Mouse (Mus musculus): ENCODE results near the gene Fgb. TPM values are rescaled to one million over a fixed set of nuclear protein-coding genes. Genes with fewer than 3 reads are reported as not detected.
A peak's percentile ranks its signal among the peaks of the same experiment; 100 is the strongest.

The Fgb gene
- polyA plus RNA-seq, 1 experiment, result 0.03 TPM

- WGBS, result 85% methylated on average over 3 of the region's 3 CpGs
- Histone ChIP-seq H3K27ac (ENCODE audit: insufficient read depth, low read length) (no peak overlapping the region), H3K4me1 (ENCODE audit: control insufficient read depth, insufficient read depth, low read length) (no peaks in the 10 kb centered on the region), H3K4me3 (replicated peaks; ENCODE audit: insufficient read depth, low read depth, low read length) (no peak overlapping the region), H3K27me3 (ENCODE audit: control insufficient read depth, insufficient read depth, low read length) (no peaks in the 10 kb centered on the region; the same call in 1 of the 2 replicates)
- DNase-seq, result no peak
- TF ChIP-seq CTCF (IDR thresholded peaks at IDR 0.05; ENCODE audit: borderline replicate concordance, insufficient read depth, low read depth, low read length) (no peak), POLR2A (IDR thresholded peaks at IDR 0.05; ENCODE audit: borderline replicate concordance, insufficient read depth, low read length) (no peak)
Observed at GRCm38 (mm10) chr3:82996656-82997055, 53.0 kb downstream of the Fgb start.

- DNase-seq, result peak; percentile 25 to 29
- Histone ChIP-seq H3K27ac (ENCODE audit: insufficient read depth, low read length) (no peak overlapping the region), H3K27me3 (ENCODE audit: control insufficient read depth, insufficient read depth, low read length) (no peaks in the 10 kb centered on the region; the same call in 1 of the 2 replicates), H3K4me3 (replicated peaks; ENCODE audit: insufficient read depth, low read depth, low read length) (no peak overlapping the region), H3K4me1 (ENCODE audit: control insufficient read depth, insufficient read depth, low read length) (no peaks in the 10 kb centered on the region)
- TF ChIP-seq POLR2A (IDR thresholded peaks at IDR 0.05; ENCODE audit: borderline replicate concordance, insufficient read depth, low read length) (no peak), CTCF (IDR thresholded peaks at IDR 0.05; ENCODE audit: borderline replicate concordance, insufficient read depth, low read depth, low read length) (peak; percentile 28; the same call in 1 of the 2 replicates)
- WGBS, result 3% methylated on average over 24 of the region's 24 CpGs
Observed at GRCm38 (mm10) chr3:82995368-82995767, 54.3 kb downstream of the Fgb start.

- WGBS, result 91% methylated on average over 6 of the region's 6 CpGs
- Histone ChIP-seq H3K4me1 (ENCODE audit: control insufficient read depth, insufficient read depth, low read length) (no peaks in the 10 kb centered on the region), H3K4me3 (replicated peaks; ENCODE audit: insufficient read depth, low read depth, low read length) (no peak overlapping the region), H3K27ac (ENCODE audit: insufficient read depth, low read length) (no peak overlapping the region), H3K27me3 (ENCODE audit: control insufficient read depth, insufficient read depth, low read length) (no peaks in the 10 kb centered on the region; the same call in 1 of the 2 replicates)
- TF ChIP-seq POLR2A (IDR thresholded peaks at IDR 0.05; ENCODE audit: borderline replicate concordance, insufficient read depth, low read length), result no peak
- no peak for TF ChIP-seq CTCF (IDR thresholded peaks at IDR 0.05; ENCODE audit: borderline replicate concordance, insufficient read depth, low read depth, low read length)
- no peak for DNase-seq
Observed at GRCm38 (mm10) chr3:82992956-82993355, 56.7 kb downstream of the Fgb start.

GRCm38 (mm10) chr3:82991963-82992362 lies 57.7 kb downstream of the Fgb start:
- DNase-seq, result no peak
- 80% methylated on average over 12 of the region's 12 CpGs for WGBS
- Histone ChIP-seq H3K27me3 (ENCODE audit: control insufficient read depth, insufficient read depth, low read length) (no peaks in the 10 kb centered on the region; the same call in 1 of the 2 replicates), H3K4me1 (ENCODE audit: control insufficient read depth, insufficient read depth, low read length) (no peaks in the 10 kb centered on the region), H3K27ac (ENCODE audit: insufficient read depth, low read length) (no peak overlapping the region), H3K4me3 (replicated peaks; ENCODE audit: insufficient read depth, low read depth, low read length) (no peak overlapping the region)
- TF ChIP-seq POLR2A (IDR thresholded peaks at IDR 0.05; ENCODE audit: borderline replicate concordance, insufficient read depth, low read length) (no peak), CTCF (IDR thresholded peaks at IDR 0.05; ENCODE audit: borderline replicate concordance, insufficient read depth, low read depth, low read length) (no peak)

Other genes starting within 250 kb of the Fgb start
- 0.29 and 0.33 TPM in 2 replicates for gene Rbm46, start 173.4 kb downstream of the Fgb start, polyA plus RNA-seq (2012; rRNA removed)
- 0.16 and 0.21 TPM in 2 replicates for gene Lrat, start 145.9 kb downstream of the Fgb start, polyA plus RNA-seq (2012; rRNA removed)
- not detected in 2 replicates for gene Fgg, start 42.1 kb downstream of the Fgb start, polyA plus RNA-seq (2012; rRNA removed)
- gene Fga, start 23.8 kb downstream of the Fgb start, polyA plus RNA-seq (2012; rRNA removed), result 0.05 TPM in 1 of 2 replicates, not detected in the other
- 60.5 and 62.5 TPM in 2 replicates for gene Plrg1, start 5.7 kb upstream of the Fgb start, polyA plus RNA-seq (2012; rRNA removed)
- 0.33 and 0.39 TPM in 2 replicates for gene Dchs2, start 78.1 kb upstream of the Fgb start, polyA plus RNA-seq (2012; rRNA removed)

Measured in cerebellum, adult 2 months (tissue).